Mouse (Mus musculus): ENCODE data around the gene Cmtm7.

GRCm38 (mm10) chr9:114805151-114805671 lies 23.6 kb upstream of the Cmtm7 start:
- TF ChIP-seq POLR2A (IDR thresholded peaks at IDR 0.05; ENCODE audit: low read depth, low read length) (no peak), CTCF (IDR thresholded peaks at IDR 0.05; ENCODE audit: extremely low read depth, insufficient read depth, insufficient read length, insufficient replicate concordance) (no peak)
